Mouse (Mus musculus) adrenal gland, postnatal 14 days (tissue): ENCODE measurements around the gene C8b. TPM values are rescaled to one million over a fixed set of nuclear protein-coding genes. Genes with fewer than 3 reads are reported as not detected.

Experiments used
- DNase-seq: peaks from one replicate; pipeline ENCODE4 v3.0.0; 2021; ENCODE audit warnings: mixed read lengths
- long read RNA-seq, 2 experiments: library from polyadenylated mRNA; stranded (forward); transcript quantifications; one replicate each; pipeline ENCODE4 v2.0.0; 2021
- total RNA-seq: library from RNA; stranded (reverse); gene quantifications from 2 replicates; pipeline ENCODE4 v1.2.3, GENCODE M21; 2021

The C8b gene
- 0.45 and 21.9 TPM in 2 replicates for total RNA-seq
- long read RNA-seq, experiment 1 = 0 reads
- long read RNA-seq, experiment 2, transcript C8b-201 (12 exons, 2,239 nt) = major isoform, 14 of 22 reads
- long read RNA-seq, experiment 2, partial matches to known transcripts = 8 of 22 reads
- long read RNA-seq, experiment 2, other reads (novel, unspliced or antisense) = 0 of 22 reads

DNA sequence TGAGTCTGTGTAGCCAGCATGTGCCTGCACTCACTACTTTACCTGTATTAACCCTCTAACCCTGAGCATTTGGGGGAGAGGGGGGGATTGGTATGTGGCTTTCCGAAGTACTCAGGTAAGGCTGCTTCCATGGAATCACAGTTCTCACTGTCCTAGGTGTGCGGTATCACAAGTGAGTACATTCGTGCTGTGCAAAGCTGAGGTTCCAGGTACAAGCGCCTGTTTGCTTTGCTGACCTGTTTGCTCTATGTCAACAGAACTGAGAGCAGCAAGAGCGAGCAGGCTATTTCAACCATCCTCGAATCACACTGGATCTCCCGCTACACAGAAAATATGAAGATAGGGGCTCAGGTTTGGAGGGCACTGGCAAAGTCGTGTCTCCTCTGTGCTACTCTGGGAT is at the start of gene C8b:
Gene C8b (plus strand): TSS at position 253 of the 400 bp plus-strand sequence.
- no peak for DNase-seq

DNA sequence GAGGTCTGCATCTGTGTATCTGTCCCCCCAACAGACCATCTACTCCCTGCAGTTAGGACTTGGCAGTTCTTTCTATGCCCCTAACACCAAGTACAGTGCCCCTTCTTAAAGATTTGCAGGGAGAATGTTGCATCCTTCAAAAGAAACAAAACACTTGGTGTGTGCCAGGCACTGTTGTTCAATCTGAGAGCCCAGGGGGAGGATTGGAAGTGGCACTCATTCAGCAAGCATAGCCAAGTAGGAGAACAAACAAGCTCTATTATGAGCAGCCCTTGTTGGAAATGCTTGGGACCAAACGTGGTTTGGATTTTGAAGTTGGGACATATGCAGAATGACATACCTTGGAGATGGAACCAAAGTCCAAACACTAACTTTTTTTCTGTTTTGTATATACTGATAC is 49.6 kb upstream of the C8b start:
- no peak for DNase-seq

DNA sequence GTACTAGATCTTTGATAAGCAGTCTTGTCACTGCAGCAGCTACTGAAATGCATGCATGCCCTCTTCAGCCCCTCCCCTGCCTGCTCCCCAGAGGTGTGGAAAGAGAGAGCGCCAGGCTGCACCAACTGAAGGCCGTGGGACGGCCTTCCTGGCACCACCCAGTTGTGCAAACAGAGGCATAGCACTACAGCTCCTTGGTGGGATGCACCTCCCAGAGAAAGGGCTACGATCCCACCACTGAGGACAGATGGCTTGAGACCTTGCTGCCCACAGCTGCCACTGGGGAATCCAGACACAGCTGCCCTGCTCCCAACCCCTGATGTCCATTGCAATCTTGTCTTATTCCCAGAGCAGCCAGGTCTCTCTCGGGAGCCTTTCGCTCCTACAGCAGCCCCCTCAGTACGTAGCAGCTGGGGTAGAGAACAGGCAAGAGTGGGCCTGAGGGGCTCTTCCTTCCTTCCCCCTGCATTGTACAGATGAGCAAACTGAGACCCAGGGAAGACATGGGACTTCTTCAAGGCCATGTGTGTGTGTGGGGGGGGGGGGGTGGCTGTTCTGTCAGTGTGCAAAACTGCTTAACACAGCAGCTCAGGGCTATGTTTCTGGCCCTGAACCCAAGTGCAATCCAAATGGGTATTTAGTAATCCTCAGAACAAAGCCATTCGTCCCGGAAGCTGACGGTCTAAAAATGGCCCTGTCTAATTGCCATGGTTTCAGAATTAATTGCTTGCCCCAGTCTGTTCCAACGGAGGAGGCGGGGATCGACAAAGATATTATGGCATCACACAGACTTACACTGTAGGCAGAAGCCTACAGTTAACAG is 46.9 kb upstream of the C8b start:
- DNase-seq = peak; percentile 71

DNA sequence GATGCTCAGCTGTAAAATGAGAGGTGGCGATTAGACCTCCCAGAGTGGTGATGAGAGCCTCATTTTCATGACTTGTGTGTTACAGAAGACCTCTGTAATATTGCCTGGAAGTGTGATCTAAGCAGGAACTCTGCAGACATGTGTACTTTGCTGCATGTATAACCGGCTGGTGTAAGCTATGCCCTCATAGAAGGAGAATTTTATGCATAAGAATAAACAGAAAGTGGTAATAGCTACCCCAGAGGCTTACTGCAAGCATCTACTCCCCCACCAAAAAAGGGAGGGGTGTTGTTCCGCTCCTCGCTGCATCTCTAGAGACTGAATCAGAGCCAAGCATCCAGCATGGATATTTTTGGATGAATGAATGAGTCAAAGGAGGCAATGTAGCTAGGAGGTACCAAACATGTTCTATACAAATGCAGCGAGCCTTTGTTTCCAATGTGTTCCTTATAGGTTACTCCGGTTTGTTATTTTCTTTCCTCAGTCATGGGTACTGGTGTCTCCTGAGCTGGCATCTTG is 42.5 kb upstream of the C8b start:
- DNase-seq = no peak

DNA sequence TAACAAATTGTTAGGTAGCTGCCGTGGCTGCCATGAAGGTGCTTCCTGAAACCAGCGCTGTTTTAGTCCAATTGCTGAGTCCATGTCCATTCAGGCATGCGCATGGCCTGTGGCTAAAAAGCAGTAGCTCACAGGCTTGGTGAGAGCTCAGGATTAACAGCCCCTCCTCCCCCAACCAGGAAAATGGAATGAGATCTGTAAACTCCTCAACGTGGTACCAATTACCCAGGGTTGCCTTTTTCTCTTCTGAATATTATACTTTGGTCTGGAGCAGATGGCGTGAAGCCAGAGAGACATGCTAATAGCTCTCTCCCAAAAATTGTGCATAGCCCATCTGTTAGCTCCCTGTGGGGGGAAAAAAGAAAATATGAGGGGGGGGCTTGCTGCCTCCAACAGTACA is 41.9 kb upstream of the C8b start:
- no peak for DNase-seq

DNA sequence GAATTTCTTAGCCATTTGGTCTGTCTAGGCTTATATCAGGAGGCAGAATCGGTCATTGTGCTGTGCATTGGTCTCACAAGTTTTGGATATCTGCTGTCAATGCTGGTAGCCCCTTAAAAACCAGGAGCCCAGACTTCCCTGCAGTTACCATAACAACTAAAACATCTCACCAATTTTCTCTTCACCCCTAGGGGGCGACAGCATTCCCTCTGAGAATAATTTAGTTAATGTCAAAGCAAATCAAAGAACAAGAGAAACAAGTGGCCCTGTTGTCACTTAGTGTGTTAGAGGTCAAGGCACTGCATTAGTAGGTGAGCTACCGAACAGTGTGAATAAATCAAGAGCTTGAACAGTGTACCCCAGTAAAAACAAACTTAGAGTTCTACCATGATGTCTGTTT is 40.4 kb upstream of the C8b start:
- DNase-seq = peak; percentile 47

DNA sequence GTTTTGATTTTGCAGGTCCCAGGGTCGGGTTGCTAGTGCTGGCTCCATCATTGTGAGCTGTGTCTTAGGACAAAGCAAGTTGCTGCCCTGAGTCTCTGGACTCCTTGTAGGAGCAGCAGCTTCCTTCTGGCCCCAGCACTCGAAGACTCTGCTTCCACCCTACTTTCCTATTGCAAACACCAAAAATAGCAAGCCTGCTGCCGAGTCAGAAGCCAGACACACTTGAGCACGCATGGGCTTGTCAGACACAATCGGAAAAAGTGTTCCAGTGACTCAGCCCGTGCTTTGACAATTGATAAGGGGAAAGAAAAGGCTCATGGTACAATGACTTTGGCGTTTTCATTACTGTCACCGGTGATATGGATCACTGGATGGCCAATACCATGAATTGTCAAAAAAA is 36.9 kb upstream of the C8b start:
- DNase-seq = no peak

DNA sequence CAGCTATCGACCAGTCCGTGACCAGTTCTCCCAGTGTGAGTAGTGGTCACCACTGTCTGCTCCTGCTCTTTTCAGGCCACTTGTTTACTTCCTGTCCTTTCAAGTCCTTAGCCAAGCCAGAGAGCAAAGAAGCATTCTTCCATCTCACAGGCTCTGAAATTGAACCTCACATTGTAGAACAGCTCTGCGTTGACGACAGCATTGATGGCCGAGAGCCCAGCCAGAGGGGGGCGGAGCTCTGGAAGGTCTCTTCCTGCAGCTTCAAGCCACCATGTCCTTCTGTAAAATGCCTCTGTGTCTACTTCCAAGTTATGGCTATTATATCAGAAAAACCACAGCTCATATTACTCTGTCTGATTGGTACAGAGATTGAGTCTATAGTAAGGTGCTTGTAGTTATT is 19.6 kb upstream of the C8b start:
- DNase-seq = peak; percentile 13

DNA sequence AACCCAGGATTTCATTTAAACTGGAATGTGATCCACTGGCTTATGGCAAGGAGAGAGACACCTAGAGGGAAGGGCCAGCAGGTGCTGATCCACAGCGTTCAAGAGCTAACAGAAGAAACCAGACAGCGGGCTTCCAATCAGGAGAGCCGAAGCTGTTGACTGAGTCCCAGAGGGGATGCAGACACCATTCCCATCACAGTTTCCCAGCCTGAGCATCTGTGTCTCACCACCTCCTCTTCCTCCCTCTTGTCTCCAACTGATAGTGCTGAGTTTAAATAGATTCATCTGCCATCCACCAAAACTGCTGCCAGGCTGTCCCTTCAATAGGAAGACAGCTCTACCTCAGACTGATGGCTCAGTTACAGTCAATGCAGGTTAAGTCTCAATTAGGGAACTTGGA is 12.0 kb upstream of the C8b start:
- no peak for DNase-seq

DNA sequence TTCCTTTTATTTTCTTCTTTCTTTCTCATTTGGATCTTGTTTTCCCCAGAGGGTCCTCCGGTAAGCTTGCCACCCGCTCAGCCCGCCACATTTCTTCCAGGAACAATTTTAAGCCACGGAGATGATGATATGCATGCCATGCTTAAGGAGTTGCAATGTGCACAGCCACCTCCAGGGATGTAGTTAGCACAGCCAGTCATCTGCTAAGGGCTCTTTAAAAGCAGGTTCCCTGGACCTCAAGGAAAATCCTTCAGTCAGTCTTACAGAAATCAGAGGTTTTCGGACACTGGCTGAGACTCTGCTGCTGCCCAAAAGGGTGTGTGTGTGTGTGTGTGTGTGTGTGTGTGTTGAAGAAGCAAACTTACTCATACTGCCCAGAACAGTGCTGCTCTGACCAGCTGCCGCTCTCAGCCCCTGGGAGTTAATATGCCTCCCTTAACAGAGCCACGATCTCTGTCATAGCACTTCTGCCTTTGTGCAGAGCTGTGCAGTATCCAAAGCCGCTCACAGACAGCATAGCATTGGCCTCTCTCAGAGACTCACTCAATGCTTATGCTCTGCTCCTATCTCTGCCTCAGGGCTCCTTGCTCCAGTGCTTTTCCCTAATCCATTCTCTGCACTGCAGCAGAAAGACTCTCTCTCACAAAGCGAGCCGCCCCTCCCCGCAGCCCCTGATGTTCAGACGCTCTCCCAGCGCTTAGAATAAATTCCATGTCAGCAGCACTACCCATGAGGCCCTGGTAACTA is 5.1 kb upstream of the C8b start:
- DNase-seq = no peak

DNA sequence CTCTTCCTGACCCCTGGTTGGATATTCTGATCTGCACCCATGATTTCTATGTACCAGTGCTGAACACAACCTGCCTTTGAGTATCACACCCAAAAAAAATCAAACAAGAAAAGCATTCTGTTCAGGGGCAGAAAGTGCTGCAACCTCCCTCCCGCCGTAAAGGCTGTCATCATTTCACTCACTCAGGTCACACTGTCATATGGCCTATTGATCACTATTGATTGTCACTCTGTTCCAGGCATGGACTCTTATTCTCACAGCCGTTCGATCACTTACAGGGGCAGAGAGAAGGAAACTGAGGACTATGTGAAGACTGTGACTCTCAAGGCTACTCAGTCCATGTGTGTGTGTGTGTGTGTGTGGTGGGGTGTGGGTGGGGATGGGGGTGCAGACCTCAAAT is 2.1 kb downstream of the C8b start:
- no peak for DNase-seq

DNA sequence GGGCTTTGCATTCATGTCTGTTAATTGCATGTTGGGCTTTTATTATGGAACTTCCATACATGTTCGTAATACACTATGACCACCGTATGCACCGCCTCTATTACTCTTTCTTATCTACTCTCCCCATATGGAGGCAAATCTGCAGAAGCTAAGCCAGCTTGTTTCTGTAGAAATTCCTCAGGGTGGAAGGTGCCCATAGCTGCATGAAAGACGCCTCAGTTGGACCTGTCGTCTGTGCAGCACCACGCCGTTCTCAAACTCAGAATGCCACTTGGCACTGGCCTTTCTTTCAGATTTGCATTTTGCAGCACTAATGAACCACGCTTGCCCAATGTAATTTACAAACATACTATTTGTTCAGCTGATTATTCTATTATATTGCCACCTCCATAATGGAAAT is 3.5 kb downstream of the C8b start:
- no peak for DNase-seq

DNA sequence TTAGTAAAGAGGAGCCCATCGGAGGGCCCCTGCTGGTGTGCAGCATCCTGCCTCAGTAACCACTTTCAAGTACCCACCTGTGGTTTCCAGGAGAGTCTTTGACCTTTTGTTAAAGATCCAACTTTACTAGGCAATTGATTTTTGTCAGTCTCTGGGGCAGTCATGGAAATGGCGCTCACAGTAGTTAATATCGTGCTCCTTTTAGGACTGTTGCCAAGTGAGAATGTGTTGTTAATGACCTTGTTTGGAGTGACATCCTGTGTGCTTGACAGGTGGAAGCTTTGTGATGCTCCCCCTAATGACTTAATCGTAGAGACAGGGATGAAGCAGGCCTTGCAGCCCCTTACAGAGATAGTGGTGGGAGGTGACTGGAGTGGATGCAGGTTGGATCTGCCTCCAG is 4.2 kb downstream of the C8b start:
- DNase-seq = no peak

DNA sequence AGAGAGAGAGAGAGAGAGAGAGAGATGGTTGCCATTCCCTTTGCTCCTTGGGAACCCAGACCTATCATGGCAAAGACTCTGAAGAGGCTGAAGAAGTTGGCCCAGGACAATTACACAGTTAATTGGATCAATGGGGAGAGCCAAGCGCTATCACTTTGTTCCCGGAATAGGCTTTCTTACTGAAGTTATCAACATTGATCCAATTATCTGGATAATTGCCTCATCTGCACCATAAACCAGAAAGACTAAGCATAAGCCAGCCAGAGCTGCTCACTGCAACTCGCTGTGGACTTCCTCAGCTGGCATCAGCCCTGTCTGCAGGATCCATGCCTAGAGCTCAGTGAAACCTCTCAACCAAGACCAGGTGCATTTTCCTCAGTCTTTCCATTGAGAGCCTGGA is 9.5 kb downstream of the C8b start:
- no peak for DNase-seq

DNA sequence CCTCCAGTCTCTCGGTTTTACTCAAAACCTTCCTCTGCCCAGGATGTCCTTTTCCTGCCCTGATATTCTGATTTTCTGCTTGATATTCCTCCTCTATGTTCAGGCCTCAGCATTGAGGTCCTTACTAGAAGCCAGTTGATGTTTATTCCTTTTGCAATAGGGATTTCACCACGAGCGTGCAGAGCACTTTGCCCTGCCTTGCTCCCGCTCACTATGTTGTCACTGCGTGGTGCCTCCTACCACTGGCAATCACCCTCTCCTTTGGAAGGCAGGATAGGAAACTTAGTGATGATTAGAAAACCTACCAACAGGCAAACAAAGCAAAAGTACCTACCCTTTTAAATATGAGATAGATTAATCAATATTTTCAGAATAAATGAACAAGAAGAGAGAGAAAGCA is 13.3 kb downstream of the C8b start:
- DNase-seq = no peak

DNA sequence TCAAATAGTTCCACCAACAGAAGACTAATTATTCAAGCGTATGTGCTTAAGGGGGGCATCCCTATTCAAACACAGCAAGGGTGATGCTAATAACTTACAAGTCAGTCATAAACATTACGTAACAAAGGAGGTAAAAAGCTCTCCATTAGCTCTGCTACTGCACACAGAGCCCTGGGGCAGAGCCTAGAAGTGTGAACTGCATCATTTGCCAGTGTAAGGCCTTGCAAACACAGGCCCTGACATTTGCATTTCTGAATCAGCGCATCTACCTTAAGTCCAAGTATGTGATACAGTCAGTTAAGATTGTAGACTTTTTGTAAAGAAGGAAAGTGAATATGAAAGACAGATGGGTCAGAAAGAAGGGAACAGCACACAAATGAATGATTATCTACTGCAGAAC is 15.3 kb downstream of the C8b start:
- no peak for DNase-seq

DNA sequence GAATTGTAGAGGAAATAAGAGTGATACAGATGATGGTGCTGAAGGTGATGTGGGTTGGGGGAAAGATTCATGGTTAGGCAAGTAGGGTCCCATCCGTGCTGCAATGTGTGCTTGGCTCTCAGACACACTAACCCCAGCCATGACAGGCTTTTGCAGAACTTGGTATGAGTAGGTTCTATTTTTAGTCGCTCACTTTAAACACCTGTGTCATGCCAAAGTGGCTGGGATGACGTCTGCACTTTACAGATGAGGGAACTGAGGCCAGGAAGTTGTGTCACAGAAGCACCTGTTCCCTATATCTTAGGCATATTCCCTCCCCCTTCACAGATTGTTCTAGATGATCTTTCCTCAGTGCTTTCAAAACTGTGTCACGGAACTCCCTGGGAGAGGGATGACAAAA is 16.2 kb downstream of the C8b start:
- DNase-seq = no peak

DNA sequence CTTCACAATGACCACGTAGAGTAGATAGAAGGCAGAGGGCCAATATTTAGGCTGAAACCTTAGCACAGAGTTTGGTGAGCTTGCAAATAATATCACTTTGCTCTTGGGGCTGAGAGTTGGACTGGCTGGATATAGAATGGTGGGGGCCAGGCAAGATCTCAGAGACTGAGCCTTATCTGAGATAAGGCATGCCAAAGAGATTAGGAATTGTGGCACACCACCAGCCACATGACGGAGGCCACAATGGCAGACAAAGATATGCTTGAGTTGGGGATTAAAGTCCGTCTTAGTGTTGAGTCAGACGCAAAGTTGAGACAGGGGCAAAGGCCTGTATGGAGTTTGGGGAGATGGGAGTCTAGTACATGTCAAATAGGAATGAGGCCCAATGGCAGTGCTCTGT is 26.0 kb downstream of the C8b start:
- no peak for DNase-seq

DNA sequence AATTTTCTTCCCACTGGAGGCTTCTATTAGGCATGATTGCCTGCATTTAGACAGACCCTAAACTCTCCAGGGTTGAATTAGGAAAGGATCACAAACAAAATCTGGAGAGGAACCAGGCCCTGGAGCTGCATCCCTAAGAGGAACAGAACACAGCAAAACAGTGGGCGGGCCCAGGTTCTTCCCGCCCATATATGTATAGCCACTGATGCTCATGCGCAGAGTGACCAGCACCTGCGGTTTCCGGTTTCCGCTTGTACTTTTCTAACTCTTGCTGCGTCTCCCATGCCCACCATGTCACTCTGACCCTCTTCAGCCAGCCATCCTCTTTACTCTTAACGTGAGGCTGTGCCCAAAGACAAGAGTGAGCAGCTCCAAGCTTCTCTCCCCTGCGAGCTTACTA is 32.8 kb downstream of the C8b start:
- DNase-seq = no peak

DNA sequence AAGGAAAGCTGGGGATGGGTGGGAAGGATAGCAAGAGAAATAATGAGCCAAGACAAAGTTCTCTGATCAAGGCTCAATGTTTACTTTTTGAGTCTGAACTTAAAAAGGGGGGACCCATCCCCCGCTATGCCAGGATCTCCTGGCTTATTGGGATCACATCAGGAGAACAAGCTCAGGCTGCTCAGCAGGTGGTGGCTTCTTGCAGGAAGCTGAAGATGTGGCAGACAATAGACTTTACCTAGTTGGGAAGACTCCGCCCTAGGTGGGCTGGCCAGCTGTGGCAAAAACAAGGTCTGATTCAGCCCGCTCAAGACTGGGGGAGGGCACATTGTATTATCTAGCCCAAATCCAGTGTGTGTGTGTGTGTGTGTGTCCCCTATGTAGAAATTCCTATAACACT is 35.5 kb downstream of the C8b start:
- DNase-seq = no peak

DNA sequence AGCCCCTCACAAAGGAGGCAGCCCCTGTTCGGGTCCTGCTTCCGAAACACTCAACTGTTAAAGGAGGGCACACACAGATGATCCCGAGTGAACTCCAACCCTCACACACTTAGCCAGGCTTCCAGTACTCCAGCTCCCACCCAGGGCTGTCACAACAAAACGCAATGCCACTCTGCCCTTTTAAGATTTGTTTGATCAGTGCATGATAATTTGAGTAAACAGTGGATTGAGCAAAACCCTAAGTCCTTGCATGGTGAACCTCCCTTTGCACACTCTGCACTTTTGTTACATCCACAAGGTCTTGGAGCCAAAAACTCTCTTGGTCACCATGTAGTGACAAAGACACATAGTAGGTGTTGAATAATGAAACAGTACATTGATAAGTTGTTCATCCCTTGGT is 38.0 kb downstream of the C8b start:
- no peak for DNase-seq

DNA sequence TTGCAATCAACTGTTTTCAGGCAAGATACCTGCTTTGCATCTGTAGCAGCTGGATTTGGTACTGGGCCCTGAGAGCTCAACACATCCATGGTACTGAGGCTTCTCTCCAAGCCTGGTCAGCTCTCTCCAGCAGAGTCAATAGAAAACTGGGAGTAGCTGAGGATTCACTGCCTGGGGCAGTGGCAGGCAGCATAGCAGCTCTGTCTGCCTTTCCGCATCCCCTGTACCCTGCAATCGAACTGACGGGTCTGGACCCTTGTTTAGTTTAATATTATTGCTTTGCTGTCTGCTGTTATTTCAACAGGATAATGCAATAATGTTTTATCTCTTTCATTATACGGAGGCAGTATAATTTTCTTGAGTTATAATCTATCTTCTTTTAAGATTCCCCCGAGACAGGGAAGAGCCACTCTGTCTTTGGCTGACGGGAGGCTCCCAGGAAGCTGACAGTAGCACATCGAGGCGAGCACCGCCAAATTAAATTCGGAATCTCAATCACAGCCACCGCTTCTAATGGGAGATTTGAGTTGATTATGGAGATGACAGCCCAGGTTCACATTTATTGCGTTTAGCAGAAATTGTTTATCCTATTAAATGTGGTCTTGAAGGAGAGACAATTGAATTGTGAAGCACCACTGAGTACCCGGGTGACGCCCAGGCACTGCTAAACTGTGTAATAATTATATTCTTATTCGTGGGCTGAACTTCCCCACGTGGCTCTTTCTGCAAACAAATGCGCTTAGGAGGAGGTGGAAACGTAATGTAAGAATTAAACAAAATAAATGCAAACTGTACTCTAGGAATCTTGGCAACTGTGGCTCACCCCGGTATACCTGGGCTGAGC is 39.5 kb downstream of the C8b start:
- no peak for DNase-seq
